Mouse (Mus musculus) kidney, embryonic 16.5 days (tissue): Measurements from ENCODE around the gene Tnk1. TPM values are rescaled to one million over a fixed set of nuclear protein-coding genes. Genes with fewer than 3 reads are reported as not detected.

Source experiments
- microRNA-seq: library from miRNA; unstranded; fragments of <30 nt; microRNA quantifications from one replicate; pipeline ENCODE4, GENCODE M21; 2016
- polyA plus RNA-seq: library from polyadenylated mRNA; unstranded; fragments of >200 nt; fragmentation: Nextera tagmentation; extraction: Ambion mirVana; gene quantifications from 2 replicates; pipeline ENCODE4 v1.2.1, GENCODE M21; 2015

Tnk1 gene
- polyA plus RNA-seq, 1 experiment from 2014 or later = 7.0 TPM

Small RNA genes lying within 50 kb of the gene (microRNA-seq; reads per million reads assigned to microRNA genes)
- gene Mir6924 = not detected

Other genes starting within 250 kb of the Tnk1 start
- 0.17 TPM in 1 of 2 replicates, not detected in the other for gene Shbg, start 240.8 kb downstream of the Tnk1 start, polyA plus RNA-seq
- gene Sat2, start 236.7 kb downstream of the Tnk1 start, polyA plus RNA-seq = 21.3 and 24.1 TPM in 2 replicates
- 31.8 and 33.4 TPM in 2 replicates for gene Fxr2, start 225.7 kb downstream of the Tnk1 start, polyA plus RNA-seq
- 0.19 TPM in 1 of 2 replicates, not detected in the other for gene Sox15, start 203.4 kb downstream of the Tnk1 start, polyA plus RNA-seq
- gene Mpdu1, start 196.1 kb downstream of the Tnk1 start, polyA plus RNA-seq = 79.5 and 84.0 TPM in 2 replicates
- 12.4 and 15.5 TPM in 2 replicates for gene Cd68, start 192.6 kb downstream of the Tnk1 start, polyA plus RNA-seq
- 571 and 587 TPM in 2 replicates for gene Eif4a1, start 186.3 kb downstream of the Tnk1 start, polyA plus RNA-seq
- 96.5 and 98.4 TPM in 2 replicates for gene Senp3, start 176.6 kb downstream of the Tnk1 start, polyA plus RNA-seq
- gene Tnfsf13, start 172.9 kb downstream of the Tnk1 start, polyA plus RNA-seq = 0.66 and 1.2 TPM in 2 replicates
- 8.8 and 11.5 TPM in 2 replicates for gene Tnfsf12, start 162.9 kb downstream of the Tnk1 start, polyA plus RNA-seq
- 4.6 and 6.1 TPM in 2 replicates for gene Tnfsfm13, start 162.6 kb downstream of the Tnk1 start, polyA plus RNA-seq
- 28.3 and 33.6 TPM in 2 replicates for gene Polr2a, start 100.1 kb downstream of the Tnk1 start, polyA plus RNA-seq
- gene Slc35g3, start 96.8 kb downstream of the Tnk1 start, polyA plus RNA-seq = 0.25 and 0.64 TPM in 2 replicates
- 2.9 TPM in 2 replicates for gene Zbtb4, start 92.8 kb downstream of the Tnk1 start, polyA plus RNA-seq
- 12.9 and 13.8 TPM in 2 replicates for gene Chrnb1, start 62.8 kb downstream of the Tnk1 start, polyA plus RNA-seq
- 2.6 and 3.0 TPM in 2 replicates for gene Fgf11, start 56.9 kb downstream of the Tnk1 start, polyA plus RNA-seq
- gene Tmem102, start 53.1 kb downstream of the Tnk1 start, polyA plus RNA-seq = 9.0 and 10.2 TPM in 2 replicates
- gene Gm39566, start 43.4 kb downstream of the Tnk1 start, polyA plus RNA-seq = not detected in 2 replicates
- gene Spem2, start 40.3 kb downstream of the Tnk1 start, polyA plus RNA-seq = not detected in 2 replicates
- 0.15 and 0.28 TPM in 2 replicates for gene Spem1, start 36.5 kb downstream of the Tnk1 start, polyA plus RNA-seq
- 6.0 and 6.6 TPM in 2 replicates for gene Nlgn2, start 20.9 kb downstream of the Tnk1 start, polyA plus RNA-seq
- 371 and 389 TPM in 2 replicates for gene Tmem256, start 20.2 kb downstream of the Tnk1 start, polyA plus RNA-seq
- gene Plscr3, start 12.4 kb downstream of the Tnk1 start, polyA plus RNA-seq = 105 and 119 TPM in 2 replicates
- gene Tmem95, start 19.3 kb upstream of the Tnk1 start, polyA plus RNA-seq = not detected in 2 replicates
- 11.3 and 12.5 TPM in 2 replicates for gene Kctd11, start 22.7 kb upstream of the Tnk1 start, polyA plus RNA-seq
- 0.44 and 0.67 TPM in 2 replicates for gene Acap1, start 36.8 kb upstream of the Tnk1 start, polyA plus RNA-seq
- gene 2810408A11Rik, start 42.3 kb upstream of the Tnk1 start, polyA plus RNA-seq = 11.7 and 12.8 TPM in 2 replicates
- 11.4 and 12.8 TPM in 2 replicates for gene Neurl4, start 42.3 kb upstream of the Tnk1 start, polyA plus RNA-seq
- gene Gps2, start 55.2 kb upstream of the Tnk1 start, polyA plus RNA-seq = 85.2 and 86.4 TPM in 2 replicates
- gene Eif5a, start 63.2 kb upstream of the Tnk1 start, polyA plus RNA-seq = 1,737 and 1,791 TPM in 2 replicates
- 7.0 and 10.3 TPM in 2 replicates for gene Ybx2, start 77.1 kb upstream of the Tnk1 start, polyA plus RNA-seq
- 20.8 and 22.4 TPM in 2 replicates for gene Slc2a4, start 89.5 kb upstream of the Tnk1 start, polyA plus RNA-seq
- 225 and 227 TPM in 2 replicates for gene Cldn7, start 106.0 kb upstream of the Tnk1 start, polyA plus RNA-seq
- 35.7 and 35.8 TPM in 2 replicates for gene Ctdnep1, start 122.4 kb upstream of the Tnk1 start, polyA plus RNA-seq
- gene Elp5, start 123.8 kb upstream of the Tnk1 start, polyA plus RNA-seq = 124 and 128 TPM in 2 replicates
- 437 and 481 TPM in 2 replicates for gene Gabarap, start 132.4 kb upstream of the Tnk1 start, polyA plus RNA-seq
- 69.1 and 74.5 TPM in 2 replicates for gene Phf23, start 137.0 kb upstream of the Tnk1 start, polyA plus RNA-seq
- gene Dvl2, start 141.9 kb upstream of the Tnk1 start, polyA plus RNA-seq = 39.1 and 40.7 TPM in 2 replicates
- 107 and 114 TPM in 2 replicates for gene Acadvl, start 156.7 kb upstream of the Tnk1 start, polyA plus RNA-seq
- gene Dlg4, start 158.2 kb upstream of the Tnk1 start, polyA plus RNA-seq = 9.3 and 13.2 TPM in 2 replicates
- 1.3 and 1.4 TPM in 2 replicates for gene Asgr1, start 195.4 kb upstream of the Tnk1 start, polyA plus RNA-seq
- gene Asgr2, start 233.9 kb upstream of the Tnk1 start, polyA plus RNA-seq = 0.17 and 0.19 TPM in 2 replicates